Mouse (Mus musculus) midbrain, embryonic 15.5 days (tissue): Measurements from ENCODE around the gene Epn3. TPM values are rescaled to one million over a fixed set of nuclear protein-coding genes. Genes with fewer than 3 reads are reported as not detected.

Experiments
- ATAC-seq: fragments of 200-750 bp; cut with Nextera tagmentation; replicated peaks from 2 replicates; pipeline ENCODE4 v1.8.0; 2017; ENCODE audit warnings: moderate TSS enrichment
- H3K27ac ChIP-seq: fragments of 300-500 bp; sonication (generic); 2 replicates; pipeline ENCODE4 v1.5.1; 2015; ENCODE audit warnings: mild to moderate bottlenecking, inconsistent platforms
- H3K27me3 ChIP-seq: fragments of 300-500 bp; sonication (generic); replicated peaks from 2 replicates; pipeline ENCODE4 v1.6.1; 2015; ENCODE audit warnings: inconsistent platforms
- H3K36me3 ChIP-seq: fragments of 300-500 bp; sonication (generic); replicated peaks from 2 replicates; pipeline ENCODE4 v1.6.1; 2015; ENCODE audit warnings: inconsistent platforms
- H3K4me1 ChIP-seq: fragments of 300-500 bp; sonication (generic); 2 replicates; pipeline ENCODE4 v1.6.1; 2015; ENCODE audit warnings: inconsistent platforms
- H3K4me2 ChIP-seq: fragments of 300-500 bp; sonication (generic); 2 replicates; pipeline ENCODE4 v1.6.1; 2015; ENCODE audit warnings: inconsistent platforms, mild to moderate bottlenecking, moderate library complexity
- H3K4me3 ChIP-seq: fragments of 300-500 bp; sonication (generic); 2 replicates; pipeline ENCODE4 v1.5.1; 2015; ENCODE audit warnings: mild to moderate bottlenecking, inconsistent platforms
- H3K9ac ChIP-seq: fragments of 300-500 bp; sonication (generic); 2 replicates; pipeline ENCODE4 v1.6.1; 2015; ENCODE audit warnings: mild to moderate bottlenecking, inconsistent platforms
- H3K9me3 ChIP-seq: fragments of 300-500 bp; sonication (generic); 2 replicates; pipeline ENCODE4 v1.6.1; 2016; ENCODE audit warnings: inconsistent platforms
- WGBS: fragments of 180-500 bp; shearing (Covaris S2); methylation state at CpG from one replicate; pipeline ENCODE4 v1.1.7; 2015; ENCODE audit warnings: mixed read lengths; 5-methylcytosine and 5-hydroxymethylcytosine counted together
- polyA plus RNA-seq: library from polyadenylated mRNA; unstranded; fragments of >200 nt; fragmentation: Nextera tagmentation; extraction: Ambion mirVana; gene quantifications from 2 replicates; pipeline ENCODE4 v1.2.1, GENCODE M21; 2015

The Epn3 gene
- 0.72 and 1.2 TPM in 2 replicates for polyA plus RNA-seq

DNA sequence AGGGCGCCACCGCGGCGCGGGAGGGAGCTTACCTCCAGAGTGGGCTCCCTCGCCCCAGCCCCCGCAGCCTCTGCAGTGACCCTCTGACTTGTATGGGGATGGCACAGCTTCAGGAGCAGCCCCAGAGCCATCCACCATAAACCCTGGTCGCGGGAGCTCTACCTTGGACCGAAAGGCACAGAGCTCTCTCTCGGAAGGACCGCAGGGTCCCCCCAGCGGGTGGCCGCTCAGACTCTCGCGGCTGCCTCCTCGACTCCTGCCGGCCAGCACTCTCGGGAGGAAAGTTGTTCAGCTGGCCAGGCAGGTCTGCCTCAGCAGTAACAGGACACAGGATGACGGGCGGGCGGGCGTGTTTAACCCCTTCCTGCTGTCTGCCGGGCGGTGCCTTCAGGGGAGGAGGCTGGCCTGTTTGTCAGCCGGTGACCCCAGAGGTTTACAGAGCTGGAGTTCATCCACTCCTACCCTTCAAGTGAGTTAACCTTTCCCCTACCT lies at the start of gene Epn3:
TSS of gene Epn3 (minus strand) at position 314 of the 492 bp plus-strand sequence.
- H3K4me2 ChIP-seq: peak within 1 kb of the TSS; percentile 54
- H3K9ac ChIP-seq: no peak within 1 kb of the TSS; the same call in 1 of the 2 replicates
- no peak within 1 kb of the TSS for H3K27ac ChIP-seq
- ATAC-seq: 0 out of 2 replicates have a peak, but pooled peaks have one; percentile 17
- H3K4me1 ChIP-seq: peaks cover 22% of the 10 kb centered on the region
- H3K36me3 ChIP-seq: no peaks in the 10 kb centered on the region
- H3K4me3 ChIP-seq: peak within 1 kb of the TSS; percentile 26
- no peaks in the 10 kb centered on the region for H3K9me3 ChIP-seq
- under 1% methylated on average over 26 of the region's 26 CpGs for WGBS
- peaks cover 13% of the 10 kb centered on the region; the same call in 1 of the 2 replicates for H3K27me3 ChIP-seq

- no peaks in the 10 kb centered on the region for H3K27me3 ChIP-seq
- ATAC-seq: peak; percentile 93
- peak within 1 kb of the TSS; percentile 91 for H3K27ac ChIP-seq
- WGBS: 5% methylated on average over 49 of the region's 49 CpGs
- peak within 1 kb of the TSS; percentile 68 for H3K9ac ChIP-seq
- peaks cover 11% of the 10 kb centered on the region for H3K4me1 ChIP-seq
- H3K4me3 ChIP-seq: peak within 1 kb of the TSS; percentile 68
- no peaks in the 10 kb centered on the region for H3K36me3 ChIP-seq
- H3K4me2 ChIP-seq: peak within 1 kb of the TSS; percentile 87
- no peaks in the 10 kb centered on the region for H3K9me3 ChIP-seq
Observed at GRCm38 (mm10) chr11:94548888-94549690, 49.3 kb upstream of the Epn3 start, which contains the start of gene Rsad1. Gene Rsad1, minus strand, starts transcription at chr11:94549255.

DNA sequence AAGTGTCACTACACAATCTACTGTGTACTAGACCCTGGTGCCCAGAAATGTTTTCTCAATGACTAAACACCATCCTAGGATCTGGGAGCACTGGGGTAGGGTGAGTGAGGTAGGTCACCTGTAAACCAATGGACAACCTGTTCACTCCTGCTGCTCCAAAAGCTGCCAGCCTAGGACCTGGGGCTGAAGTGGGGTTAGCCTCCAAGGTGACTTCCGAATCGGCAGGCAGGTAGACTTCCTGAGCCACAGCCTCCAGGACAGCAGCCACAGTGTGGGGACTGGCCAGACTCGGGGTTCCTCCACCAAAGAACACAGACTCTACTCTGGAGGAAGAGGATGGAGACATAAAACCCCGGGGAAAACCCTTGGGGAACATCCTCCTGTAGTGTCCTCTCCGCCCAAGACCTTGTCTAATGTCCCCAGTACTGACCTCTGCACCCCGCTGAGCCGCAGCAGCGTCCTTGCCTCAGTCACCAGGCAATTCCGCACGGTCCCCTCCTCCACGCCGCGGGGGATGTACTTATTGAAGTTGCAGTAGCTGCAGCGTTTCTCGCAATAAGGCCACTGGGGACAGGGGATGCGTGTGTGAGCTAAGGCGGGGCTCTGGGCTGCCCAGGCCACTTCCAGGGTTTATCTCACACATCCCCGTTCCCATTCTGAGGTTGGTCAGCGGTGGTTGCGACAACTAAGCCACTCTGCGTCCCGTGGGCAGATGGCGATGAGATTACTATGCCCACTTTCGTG lies 48.4 kb upstream of the Epn3 start:
- peak overlapping the region; percentile 68 for H3K9ac ChIP-seq
- peak overlapping the region; percentile 87 for H3K4me2 ChIP-seq
- no peaks in the 10 kb centered on the region for H3K27me3 ChIP-seq
- peak; percentile 61 for ATAC-seq
- H3K4me1 ChIP-seq: peaks cover 13% of the 10 kb centered on the region
- no peaks in the 10 kb centered on the region for H3K36me3 ChIP-seq
- H3K27ac ChIP-seq: peak overlapping the region; percentile 91
- peak overlapping the region; percentile 68 for H3K4me3 ChIP-seq
- no peaks in the 10 kb centered on the region for H3K9me3 ChIP-seq
- WGBS: 12% methylated on average over 24 of the region's 24 CpGs

- H3K4me1 ChIP-seq: peaks cover 13% of the 10 kb centered on the region
- H3K4me2 ChIP-seq: no peak overlapping the region
- no peaks in the 10 kb centered on the region for H3K36me3 ChIP-seq
- H3K4me3 ChIP-seq: no peak overlapping the region
- ATAC-seq: no peak
- H3K9ac ChIP-seq: no peak overlapping the region
- H3K9me3 ChIP-seq: no peaks in the 10 kb centered on the region
- H3K27me3 ChIP-seq: no peaks in the 10 kb centered on the region
- no peak overlapping the region for H3K27ac ChIP-seq
- WGBS: 92% methylated on average over 6 of the region's 6 CpGs
Observed at GRCm38 (mm10) chr11:94547271-94547670, 47.5 kb upstream of the Epn3 start.

- no peak for ATAC-seq
- Histone ChIP-seq H3K27me3 (no peaks in the 10 kb centered on the region), H3K4me1 (peaks cover 13% of the 10 kb centered on the region), H3K9ac (no peak overlapping the region), H3K27ac (no peak overlapping the region), H3K9me3 (no peaks in the 10 kb centered on the region), H3K4me3 (no peak overlapping the region), H3K36me3 (no peaks in the 10 kb centered on the region; the same call in 1 of the 2 replicates), H3K4me2 (no peak overlapping the region)
- 96% methylated on average over 5 of the region's 5 CpGs for WGBS
Observed at GRCm38 (mm10) chr11:94546381-94546780, 46.6 kb upstream of the Epn3 start.

DNA sequence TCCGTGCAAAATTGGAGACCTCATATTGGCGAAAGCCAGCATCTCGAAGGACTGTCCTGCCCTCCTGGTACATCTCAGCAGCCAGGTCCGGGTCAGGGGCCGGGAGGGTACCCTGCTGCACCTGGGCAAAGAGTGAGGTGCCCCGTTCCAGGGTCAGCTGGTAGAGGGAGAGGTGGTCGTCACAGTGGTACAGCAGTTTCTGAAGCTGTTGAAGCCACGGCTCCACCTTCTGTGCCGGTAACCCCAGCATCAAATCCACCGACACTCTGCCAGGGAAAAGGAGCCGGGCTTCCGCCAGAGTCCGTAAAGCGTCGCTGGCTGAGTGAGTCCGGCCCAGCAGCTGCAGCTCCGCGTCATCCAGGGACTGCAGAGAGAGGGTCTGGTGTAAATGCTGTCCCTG lies 44.6 kb upstream of the Epn3 start:
- H3K9ac ChIP-seq: no peak overlapping the region
- no peak overlapping the region for H3K27ac ChIP-seq
- 51% methylated on average over 18 of the region's 18 CpGs for WGBS
- H3K4me3 ChIP-seq: no peak overlapping the region
- H3K4me2 ChIP-seq: peak overlapping the region; percentile 11; the same call in 1 of the 2 replicates
- no peaks in the 10 kb centered on the region for H3K9me3 ChIP-seq
- H3K36me3 ChIP-seq: no peaks in the 10 kb centered on the region; the same call in 1 of the 2 replicates
- no peaks in the 10 kb centered on the region for H3K27me3 ChIP-seq
- peaks cover 13% of the 10 kb centered on the region for H3K4me1 ChIP-seq
- ATAC-seq: no peak

DNA sequence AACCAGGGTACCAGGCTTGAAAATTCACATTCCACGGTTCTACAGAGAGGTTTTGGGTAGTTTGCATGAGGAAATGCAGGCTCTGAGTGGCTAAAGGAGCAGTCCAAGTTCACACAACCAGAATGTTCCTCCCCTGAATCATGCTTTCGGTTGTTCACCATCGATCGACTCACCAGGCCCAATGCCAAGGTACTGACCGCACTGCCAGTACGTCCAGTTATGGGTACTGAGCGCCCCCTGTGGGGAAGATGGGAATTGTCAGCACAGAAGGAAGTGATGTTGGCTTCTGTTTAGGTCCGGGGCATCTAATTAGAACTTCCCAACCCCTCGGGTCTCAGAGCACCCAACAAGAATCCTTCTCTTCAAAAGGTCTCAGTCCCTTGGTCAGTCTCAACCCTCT lies 44.2 kb upstream of the Epn3 start:
- H3K9ac ChIP-seq: no peak overlapping the region
- H3K27ac ChIP-seq: no peak overlapping the region
- H3K27me3 ChIP-seq: no peaks in the 10 kb centered on the region
- no peaks in the 10 kb centered on the region; the same call in 1 of the 2 replicates for H3K36me3 ChIP-seq
- 33% methylated on average over 9 of the region's 9 CpGs for WGBS
- peaks cover 13% of the 10 kb centered on the region for H3K4me1 ChIP-seq
- H3K4me2 ChIP-seq: peak overlapping the region; percentile 11; the same call in 1 of the 2 replicates
- no peak overlapping the region for H3K4me3 ChIP-seq
- no peaks in the 10 kb centered on the region for H3K9me3 ChIP-seq
- ATAC-seq: no peak

- Histone ChIP-seq H3K4me2 (no peak overlapping the region), H3K9me3 (no peaks in the 10 kb centered on the region), H3K4me3 (no peak overlapping the region), H3K27me3 (no peaks in the 10 kb centered on the region), H3K9ac (no peak overlapping the region), H3K4me1 (peaks cover 12% of the 10 kb centered on the region), H3K36me3 (no peaks in the 10 kb centered on the region; the same call in 1 of the 2 replicates), H3K27ac (no peak overlapping the region)
- ATAC-seq: no peak
- 82% methylated on average over 12 of the region's 12 CpGs for WGBS
Observed at GRCm38 (mm10) chr11:94543344-94543743, 43.6 kb upstream of the Epn3 start.

DNA sequence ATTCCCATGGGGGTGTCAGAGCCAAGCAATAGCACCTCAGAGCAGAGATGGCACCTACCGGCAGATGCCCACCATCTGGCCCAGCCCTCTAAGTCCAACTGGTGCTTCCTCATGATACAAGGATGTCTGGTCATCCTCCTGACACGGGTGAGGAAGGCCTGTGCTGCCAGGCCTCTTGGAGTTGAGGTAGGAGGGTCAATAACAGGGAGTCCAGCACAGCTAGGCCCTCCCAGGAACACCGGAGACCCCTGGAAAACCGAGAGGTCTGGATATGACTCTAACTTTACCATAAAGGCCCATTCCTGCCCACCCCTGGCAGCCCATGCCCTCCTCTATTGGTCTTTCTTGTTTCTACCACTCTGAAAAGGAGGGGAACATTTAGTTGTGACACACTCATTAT lies 42.6 kb upstream of the Epn3 start:
- Histone ChIP-seq H3K36me3 (no peaks in the 10 kb centered on the region; the same call in 1 of the 2 replicates), H3K4me2 (no peak overlapping the region), H3K9ac (no peak overlapping the region), H3K4me3 (no peak overlapping the region), H3K9me3 (no peaks in the 10 kb centered on the region), H3K27ac (no peak overlapping the region), H3K27me3 (no peaks in the 10 kb centered on the region), H3K4me1 (peaks cover 7% of the 10 kb centered on the region; the same call in 1 of the 2 replicates)
- ATAC-seq: no peak
- 86% methylated on average over 4 of the region's 4 CpGs for WGBS

GRCm38 (mm10) chr11:94539761-94540160 lies 40.0 kb upstream of the Epn3 start:
- Histone ChIP-seq H3K9me3 (no peaks in the 10 kb centered on the region), H3K36me3 (no peaks in the 10 kb centered on the region; the same call in 1 of the 2 replicates), H3K4me3 (no peak overlapping the region), H3K4me1 (peaks cover 7% of the 10 kb centered on the region; the same call in 1 of the 2 replicates), H3K4me2 (no peak overlapping the region), H3K27me3 (no peaks in the 10 kb centered on the region), H3K27ac (no peak overlapping the region), H3K9ac (no peak overlapping the region)
- no peak for ATAC-seq
- WGBS: 79% methylated on average over 7 of the region's 7 CpGs

GRCm38 (mm10) chr11:94538733-94539292 lies 39.0 kb upstream of the Epn3 start:
- no peak overlapping the region for H3K4me3 ChIP-seq
- H3K9me3 ChIP-seq: no peaks in the 10 kb centered on the region
- ATAC-seq: no peak
- H3K4me2 ChIP-seq: no peak overlapping the region
- H3K27ac ChIP-seq: no peak overlapping the region
- 64% methylated on average over 8 of the region's 8 CpGs for WGBS
- no peaks in the 10 kb centered on the region for H3K27me3 ChIP-seq
- peaks cover 2% of the 10 kb centered on the region; the same call in 1 of the 2 replicates for H3K4me1 ChIP-seq
- no peaks in the 10 kb centered on the region; the same call in 1 of the 2 replicates for H3K36me3 ChIP-seq
- no peak overlapping the region for H3K9ac ChIP-seq

- Histone ChIP-seq H3K4me1 (no peaks in the 10 kb centered on the region), H3K27ac (no peak overlapping the region), H3K27me3 (no peaks in the 10 kb centered on the region), H3K9ac (no peak overlapping the region), H3K36me3 (no peaks in the 10 kb centered on the region), H3K4me3 (no peak overlapping the region), H3K9me3 (no peaks in the 10 kb centered on the region), H3K4me2 (no peak overlapping the region)
- WGBS: 84% methylated on average over 8 of the region's 8 CpGs
- no peak for ATAC-seq
Observed at GRCm38 (mm10) chr11:94533171-94533570, 33.4 kb upstream of the Epn3 start.
